Mouse (Mus musculus) left cerebral cortex, adult 18-20 months (tissue): ENCODE results near the gene Ndufv1. TPM values are rescaled to one million over a fixed set of nuclear protein-coding genes. Genes with fewer than 3 reads are reported as not detected.

ENCODE experiments used
- DNase-seq, 2 experiments: peaks; one replicate each; pipeline ENCODE4 v3.0.0; 2021 to 2022; ENCODE audit warnings: low spot score in 2 of 2, mixed read lengths in 1 of 2
- total RNA-seq, 2 experiments: library from RNA; stranded (reverse); gene quantifications; 2 replicates each; pipeline ENCODE4 v1.2.3; 2021

The Ndufv1 gene
- total RNA-seq, 2 experiments from 2014 or later: 265 to 266 TPM

GRCm38 (mm10) chr19:4003641-4004040 lies 9.0 kb downstream of the Ndufv1 start:
- DNase-seq: no peak

- DNase-seq: no peak
Observed at GRCm38 (mm10) chr19:4003112-4003511, 9.5 kb downstream of the Ndufv1 start, which contains the start of gene Doc2g. Gene Doc2g, plus strand, starts transcription at chr19:4003313.

- no peak for DNase-seq
Observed at GRCm38 (mm10) chr19:4001752-4002151, 10.9 kb downstream of the Ndufv1 start.

- DNase-seq: no peak
Observed at GRCm38 (mm10) chr19:4000949-4001525, 11.6 kb downstream of the Ndufv1 start.

GRCm38 (mm10) chr19:4000119-4000900 lies 12.3 kb downstream of the Ndufv1 start, which contains the start of the genes Nudt8 and Gm49405:
Gene Nudt8, plus strand, starts transcription at chr19:4000580.
Gene Gm49405, plus strand, starts transcription at chr19:4000626.
- DNase-seq: peak; percentile 93 to 94

GRCm38 (mm10) chr19:3999121-3999730 lies 13.4 kb downstream of the Ndufv1 start:
- no peak for DNase-seq

GRCm38 (mm10) chr19:3998335-3998734 lies 14.3 kb downstream of the Ndufv1 start:
- DNase-seq: no peak

- DNase-seq: no peak
Observed at GRCm38 (mm10) chr19:3997231-3997630, 15.4 kb downstream of the Ndufv1 start.

GRCm38 (mm10) chr19:3996747-3997146 lies 15.9 kb downstream of the Ndufv1 start:
- no peak for DNase-seq

- DNase-seq: no peak
Observed at GRCm38 (mm10) chr19:3996106-3996505, 16.5 kb downstream of the Ndufv1 start.

GRCm38 (mm10) chr19:3995505-3995904 lies 17.1 kb downstream of the Ndufv1 start:
- no peak for DNase-seq

GRCm38 (mm10) chr19:3994932-3995331 lies 17.7 kb downstream of the Ndufv1 start:
- DNase-seq: no peak

GRCm38 (mm10) chr19:3992416-3992815 lies 20.2 kb downstream of the Ndufv1 start, which contains the start of gene Tbx10:
Gene Tbx10, plus strand, starts transcription at chr19:3992752.
- no peak for DNase-seq

GRCm38 (mm10) chr19:3991966-3992365 lies 20.6 kb downstream of the Ndufv1 start:
- DNase-seq: no peak

- DNase-seq: no peak
Observed at GRCm38 (mm10) chr19:3991562-3991961, 21.0 kb downstream of the Ndufv1 start.

- no peak for DNase-seq
Observed at GRCm38 (mm10) chr19:3990804-3991203, 21.8 kb downstream of the Ndufv1 start.

GRCm38 (mm10) chr19:3988750-3989149 lies 23.9 kb downstream of the Ndufv1 start:
- no peak for DNase-seq

- no peak for DNase-seq
Observed at GRCm38 (mm10) chr19:3988066-3988465, 24.5 kb downstream of the Ndufv1 start.

GRCm38 (mm10) chr19:3986334-3986733 lies 26.3 kb downstream of the Ndufv1 start, which contains the start of gene Acy3:
Gene Acy3, plus strand, starts transcription at chr19:3986570.
- DNase-seq: peak; percentile 53 to 59

- DNase-seq: no peak
Observed at GRCm38 (mm10) chr19:3985261-3985681, 27.3 kb downstream of the Ndufv1 start.

- no peak for DNase-seq
Observed at GRCm38 (mm10) chr19:3983527-3984200, 28.9 kb downstream of the Ndufv1 start.
